Mouse (Mus musculus): Measurements from ENCODE around the gene Osbp. TPM values are rescaled to one million over a fixed set of nuclear protein-coding genes. Genes with fewer than 3 reads are reported as not detected.

Gene Osbp
- polyA plus RNA-seq, 1 experiment from 2014 or later, result 3.8 TPM

DNA sequence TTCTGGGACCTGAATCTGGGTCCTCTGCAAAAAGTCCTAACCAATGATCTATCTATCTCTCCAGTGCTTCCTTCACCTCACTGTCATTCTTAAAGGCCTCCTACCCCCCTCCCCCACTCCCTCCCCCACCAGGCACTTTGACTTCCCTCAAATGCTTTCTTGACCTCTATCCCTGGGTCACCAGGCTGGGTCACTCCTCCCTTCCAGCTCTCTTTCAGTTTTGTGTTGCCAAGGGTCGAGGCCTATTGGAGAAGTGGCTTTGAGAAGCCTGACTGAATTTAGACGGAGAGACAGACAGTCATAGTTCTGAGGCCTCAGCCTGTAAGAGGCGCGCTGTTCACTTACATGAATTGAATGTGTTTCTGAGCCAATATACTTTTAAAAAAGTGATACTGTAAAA, 50.5 kb downstream of the Osbp start:
- Histone ChIP-seq H3K9ac (ENCODE audit: low read depth, low read length) (no peak overlapping the region), H3K4me3 (ENCODE audit: low read length) (no peak overlapping the region), H3K9me3 (ENCODE audit: control insufficient read depth, low read length) (no peaks in the 10 kb centered on the region), H3K27ac (ENCODE audit: low read length) (no peak overlapping the region), H3K4me2 (ENCODE audit: low read depth, low read length) (no peak overlapping the region), H3K4me1 (ENCODE audit: control insufficient read depth, insufficient read depth, low read length) (no peaks in the 10 kb centered on the region), H3K36me3 (ENCODE audit: control insufficient read depth, insufficient read depth, low read length) (no peaks in the 10 kb centered on the region), H3K27me3 (replicated peaks; ENCODE audit: control insufficient read depth, insufficient read depth, low read length) (no peaks in the 10 kb centered on the region)
- WGBS, result 80% methylated on average over 4 of the region's 4 CpGs
- no peak for ATAC-seq

DNA sequence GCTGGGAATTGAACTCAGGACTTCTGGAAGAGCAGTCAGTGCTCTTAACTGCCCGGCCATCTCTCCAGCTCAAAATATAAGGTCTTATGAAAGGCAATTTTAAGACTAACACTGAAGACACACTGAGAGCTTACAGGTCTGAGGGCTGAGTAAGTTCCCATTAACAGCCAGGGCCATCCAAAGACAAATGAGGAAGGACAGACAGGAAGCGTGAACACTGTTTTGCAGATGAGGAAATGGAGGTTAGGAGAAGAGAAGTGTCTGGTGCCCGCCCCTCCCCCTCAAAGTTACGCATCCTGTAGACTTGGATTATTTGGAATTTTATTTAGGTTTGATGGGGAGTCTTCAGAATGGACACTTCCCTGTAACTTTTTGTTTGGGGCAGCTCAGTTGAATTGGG, 58.4 kb downstream of the Osbp start:
- Histone ChIP-seq H3K27me3 (replicated peaks; ENCODE audit: control insufficient read depth, insufficient read depth, low read length) (no peaks in the 10 kb centered on the region), H3K36me3 (ENCODE audit: control insufficient read depth, insufficient read depth, low read length) (no peaks in the 10 kb centered on the region), H3K4me2 (ENCODE audit: low read depth, low read length) (no peak overlapping the region), H3K4me3 (ENCODE audit: low read length) (no peak overlapping the region), H3K9ac (ENCODE audit: low read depth, low read length) (no peak overlapping the region), H3K4me1 (ENCODE audit: control insufficient read depth, insufficient read depth, low read length) (no peaks in the 10 kb centered on the region), H3K27ac (ENCODE audit: low read length) (no peak overlapping the region), H3K9me3 (ENCODE audit: control insufficient read depth, low read length) (no peaks in the 10 kb centered on the region)
- no peak for ATAC-seq
- WGBS, result 83% methylated on average over 4 of the region's 4 CpGs

DNA sequence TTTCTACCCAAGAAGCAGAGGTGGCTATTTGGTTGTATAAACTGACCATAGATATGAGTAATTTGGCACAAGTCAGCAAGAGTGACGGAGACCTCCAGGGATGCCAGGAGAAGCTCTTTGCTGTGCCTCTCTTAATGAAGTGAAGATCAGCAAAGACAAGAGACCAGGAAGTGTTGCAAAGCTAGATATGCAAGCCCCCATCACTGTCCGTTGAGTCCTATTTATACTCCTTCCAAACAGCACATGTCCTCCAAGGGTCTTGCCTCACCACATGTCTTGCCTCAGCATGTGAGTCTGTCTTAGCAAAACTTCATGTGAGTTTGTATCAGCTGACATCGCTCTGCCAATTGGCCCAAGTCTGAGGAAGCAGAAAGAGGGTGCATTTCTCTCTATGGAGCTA, 59.6 kb downstream of the Osbp start:
- no peak overlapping the region for H3K4me2 ChIP-seq (ENCODE audit: low read depth, low read length)
- no peak overlapping the region for H3K27ac ChIP-seq (ENCODE audit: low read length)
- 87% methylated on average over 3 of the region's 3 CpGs for WGBS
- H3K36me3 ChIP-seq (ENCODE audit: control insufficient read depth, insufficient read depth, low read length), result no peaks in the 10 kb centered on the region
- no peak overlapping the region for H3K9ac ChIP-seq (ENCODE audit: low read depth, low read length)
- ATAC-seq, result no peak
- H3K9me3 ChIP-seq (ENCODE audit: control insufficient read depth, low read length), result no peaks in the 10 kb centered on the region
- no peaks in the 10 kb centered on the region for H3K27me3 ChIP-seq (replicated peaks; ENCODE audit: control insufficient read depth, insufficient read depth, low read length)
- no peak overlapping the region for H3K4me3 ChIP-seq (ENCODE audit: low read length)
- H3K4me1 ChIP-seq (ENCODE audit: control insufficient read depth, insufficient read depth, low read length), result no peaks in the 10 kb centered on the region

DNA sequence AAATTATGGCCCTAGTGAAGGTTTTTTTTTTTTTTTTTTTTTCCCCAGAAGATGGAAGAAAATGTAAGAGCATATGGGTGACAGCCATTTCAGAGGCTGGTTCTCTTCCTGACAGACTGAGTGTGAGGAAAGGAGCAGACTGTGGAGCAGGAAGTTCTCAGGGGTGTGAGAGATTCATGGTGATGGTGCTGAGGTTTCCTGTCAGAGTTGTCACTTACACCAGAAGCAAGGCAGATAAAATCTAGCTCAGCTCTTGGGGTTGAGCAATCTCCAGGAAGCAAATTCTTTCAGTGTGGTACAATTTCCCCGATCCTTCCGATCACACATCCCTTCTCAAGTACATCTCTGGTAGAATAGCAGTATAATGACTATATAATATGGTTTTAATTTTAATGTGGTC, 60.9 kb downstream of the Osbp start:
- no peaks in the 10 kb centered on the region for H3K36me3 ChIP-seq (ENCODE audit: control insufficient read depth, insufficient read depth, low read length)
- WGBS, result 80% methylated on average over 2 of the region's 2 CpGs
- H3K9ac ChIP-seq (ENCODE audit: low read depth, low read length), result no peak overlapping the region
- ATAC-seq, result no peak
- no peaks in the 10 kb centered on the region for H3K27me3 ChIP-seq (replicated peaks; ENCODE audit: control insufficient read depth, insufficient read depth, low read length)
- H3K4me2 ChIP-seq (ENCODE audit: low read depth, low read length), result no peak overlapping the region
- no peaks in the 10 kb centered on the region for H3K9me3 ChIP-seq (ENCODE audit: control insufficient read depth, low read length)
- H3K27ac ChIP-seq (ENCODE audit: low read length), result no peak overlapping the region
- no peaks in the 10 kb centered on the region for H3K4me1 ChIP-seq (ENCODE audit: control insufficient read depth, insufficient read depth, low read length)
- no peak overlapping the region for H3K4me3 ChIP-seq (ENCODE audit: low read length)

GRCm38 (mm10) chr19:12037727-12038126, 72.0 kb downstream of the Osbp start:
- H3K4me1 ChIP-seq (ENCODE audit: control insufficient read depth, insufficient read depth, low read length), result no peaks in the 10 kb centered on the region
- H3K9ac ChIP-seq (ENCODE audit: low read depth, low read length), result no peak overlapping the region
- H3K4me2 ChIP-seq (ENCODE audit: low read depth, low read length), result no peak overlapping the region
- H3K9me3 ChIP-seq (ENCODE audit: control insufficient read depth, low read length), result no peaks in the 10 kb centered on the region
- no peak overlapping the region for H3K27ac ChIP-seq (ENCODE audit: low read length)
- no peaks in the 10 kb centered on the region for H3K36me3 ChIP-seq (ENCODE audit: control insufficient read depth, insufficient read depth, low read length)
- H3K27me3 ChIP-seq (replicated peaks; ENCODE audit: control insufficient read depth, insufficient read depth, low read length), result no peaks in the 10 kb centered on the region
- no peak overlapping the region for H3K4me3 ChIP-seq (ENCODE audit: low read length)
- ATAC-seq, result no peak

- no peaks in the 10 kb centered on the region for H3K36me3 ChIP-seq (ENCODE audit: control insufficient read depth, insufficient read depth, low read length)
- no peak within 1 kb of the TSS for H3K4me2 ChIP-seq (ENCODE audit: low read depth, low read length)
- H3K27ac ChIP-seq (ENCODE audit: low read length), result no peak within 1 kb of the TSS
- H3K4me3 ChIP-seq (ENCODE audit: low read length), result no peak within 1 kb of the TSS
- ATAC-seq, result no peak
- H3K9ac ChIP-seq (ENCODE audit: low read depth, low read length), result no peak within 1 kb of the TSS
- 60% methylated on average over 2 of the region's 2 CpGs for WGBS
- no peaks in the 10 kb centered on the region for H3K9me3 ChIP-seq (ENCODE audit: control insufficient read depth, low read length)
- H3K4me1 ChIP-seq (ENCODE audit: control insufficient read depth, insufficient read depth, low read length), result no peaks in the 10 kb centered on the region
- no peaks in the 10 kb centered on the region for H3K27me3 ChIP-seq (replicated peaks; ENCODE audit: control insufficient read depth, insufficient read depth, low read length)
Observed at GRCm38 (mm10) chr19:12041217-12041616, 75.5 kb downstream of the Osbp start, which contains the start of gene Olfr1423. Gene Olfr1423, minus strand, starts transcription at chr19:12041317.

GRCm38 (mm10) chr19:12043163-12043562, 77.4 kb downstream of the Osbp start:
- Histone ChIP-seq H3K4me1 (ENCODE audit: control insufficient read depth, insufficient read depth, low read length) (no peaks in the 10 kb centered on the region), H3K9ac (ENCODE audit: low read depth, low read length) (no peak overlapping the region), H3K36me3 (ENCODE audit: control insufficient read depth, insufficient read depth, low read length) (no peaks in the 10 kb centered on the region), H3K9me3 (ENCODE audit: control insufficient read depth, low read length) (no peaks in the 10 kb centered on the region), H3K4me3 (ENCODE audit: low read length) (no peak overlapping the region), H3K4me2 (ENCODE audit: low read depth, low read length) (no peak overlapping the region), H3K27me3 (replicated peaks; ENCODE audit: control insufficient read depth, insufficient read depth, low read length) (no peaks in the 10 kb centered on the region), H3K27ac (ENCODE audit: low read length) (no peak overlapping the region)
- no peak for ATAC-seq
- WGBS, result 92% methylated on average over 5 of the region's 5 CpGs

Small RNA genes within 50 kb of the gene (microRNA-seq; reads per million reads assigned to microRNA genes)
- 5.0 reads per million, percentile 15 among the genes with 10 or more reads in this experiment for gene Mir6994

Other genes starting within 250 kb of the Osbp start
- not detected in 2 replicates for gene Gif, start 218.4 kb upstream of the Osbp start, polyA plus RNA-seq (2015; fragmentation: Nextera tagmentation; extraction: Ambion mirVana)
- 56.3 and 62.2 TPM in 2 replicates for gene Mrpl16, start 195.6 kb upstream of the Osbp start, polyA plus RNA-seq (2015; fragmentation: Nextera tagmentation; extraction: Ambion mirVana)
- gene Stx3, start 146.5 kb upstream of the Osbp start, polyA plus RNA-seq (2015; fragmentation: Nextera tagmentation; extraction: Ambion mirVana), result 55.8 and 70.2 TPM in 2 replicates
- not detected in 2 replicates for gene Olfr1417, start 126.7 kb upstream of the Osbp start, polyA plus RNA-seq (2015; fragmentation: Nextera tagmentation; extraction: Ambion mirVana)
- not detected in 2 replicates for gene Olfr1418, start 104.9 kb upstream of the Osbp start, polyA plus RNA-seq (2015; fragmentation: Nextera tagmentation; extraction: Ambion mirVana)
- gene Olfr1419, start 90.8 kb upstream of the Osbp start, polyA plus RNA-seq (2015; fragmentation: Nextera tagmentation; extraction: Ambion mirVana), result not detected in 2 replicates
- not detected in 2 replicates for gene Olfr1420, start 79.4 kb upstream of the Osbp start, polyA plus RNA-seq (2015; fragmentation: Nextera tagmentation; extraction: Ambion mirVana)
- gene Patl1, start 53.5 kb upstream of the Osbp start, polyA plus RNA-seq (2015; fragmentation: Nextera tagmentation; extraction: Ambion mirVana), result 17.3 and 18.8 TPM in 2 replicates
- not detected in 2 replicates for gene Olfr1423, start 75.4 kb downstream of the Osbp start, polyA plus RNA-seq (2015; fragmentation: Nextera tagmentation; extraction: Ambion mirVana)
- gene Olfr1424, start 96.7 kb downstream of the Osbp start, polyA plus RNA-seq (2015; fragmentation: Nextera tagmentation; extraction: Ambion mirVana), result not detected in 2 replicates
- not detected in 2 replicates for gene Olfr1425, start 111.8 kb downstream of the Osbp start, polyA plus RNA-seq (2015; fragmentation: Nextera tagmentation; extraction: Ambion mirVana)
- not detected in 2 replicates for gene Olfr1426, start 126.1 kb downstream of the Osbp start, polyA plus RNA-seq (2015; fragmentation: Nextera tagmentation; extraction: Ambion mirVana)
- gene Olfr1427, start 137.4 kb downstream of the Osbp start, polyA plus RNA-seq (2015; fragmentation: Nextera tagmentation; extraction: Ambion mirVana), result not detected in 2 replicates
- not detected in 2 replicates for gene Olfr1428, start 150.0 kb downstream of the Osbp start, polyA plus RNA-seq (2015; fragmentation: Nextera tagmentation; extraction: Ambion mirVana)
- not detected in 2 replicates for gene Olfr76, start 157.3 kb downstream of the Osbp start, polyA plus RNA-seq (2015; fragmentation: Nextera tagmentation; extraction: Ambion mirVana)
- gene Olfr1555-ps1, start 204.2 kb downstream of the Osbp start, polyA plus RNA-seq (2015; fragmentation: Nextera tagmentation; extraction: Ambion mirVana), result not detected in 2 replicates
- not detected in 2 replicates for gene Olfr1431, start 234.7 kb downstream of the Osbp start, polyA plus RNA-seq (2015; fragmentation: Nextera tagmentation; extraction: Ambion mirVana)

All from intestine, embryonic 16.5 days (tissue).